Mouse (Mus musculus): ENCODE measurements around the gene Rnf182.

- no peak for TF ChIP-seq EP300 (IDR thresholded peaks at IDR 0.05; ENCODE audit: insufficient read depth, low read depth, low read length)
- no peak for TF ChIP-seq POLR2A (IDR thresholded peaks at IDR 0.05; ENCODE audit: insufficient read depth, low read depth, low read length)
These were observed at the start of gene Rnf182 for GRCm38 (mm10) chr13:43615577-43616254.

Measured in heart, adult 2 months (tissue).